Mouse (Mus musculus) kidney, adult 18-20 months (tissue): ENCODE measurements around the gene Setdb1.

Experiments
- DNase-seq: peaks from one replicate; pipeline ENCODE4 v3.0.0; 2021

Setdb1 gene

DNA sequence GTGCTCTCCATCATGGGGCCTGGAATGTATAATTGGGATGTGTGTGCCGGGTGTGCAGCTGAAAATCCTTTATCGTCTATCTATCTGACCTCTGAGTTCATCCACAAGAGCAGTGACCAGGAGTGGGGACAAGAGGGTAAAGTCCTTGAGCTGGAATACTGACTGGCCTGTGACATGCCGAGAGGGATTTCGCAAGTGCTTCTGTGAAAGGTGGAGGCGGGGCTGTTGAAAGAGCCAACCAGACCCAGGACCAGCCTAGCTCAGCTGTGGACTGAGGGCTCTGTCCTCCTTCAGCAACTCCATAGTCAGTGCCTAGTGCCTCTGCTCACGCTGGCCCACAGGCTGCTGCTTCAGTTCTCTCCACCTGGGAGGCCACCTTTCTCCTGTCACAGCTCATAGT, 38.5 kb downstream of the Setdb1 start:
- peak; percentile 80 for DNase-seq

DNA sequence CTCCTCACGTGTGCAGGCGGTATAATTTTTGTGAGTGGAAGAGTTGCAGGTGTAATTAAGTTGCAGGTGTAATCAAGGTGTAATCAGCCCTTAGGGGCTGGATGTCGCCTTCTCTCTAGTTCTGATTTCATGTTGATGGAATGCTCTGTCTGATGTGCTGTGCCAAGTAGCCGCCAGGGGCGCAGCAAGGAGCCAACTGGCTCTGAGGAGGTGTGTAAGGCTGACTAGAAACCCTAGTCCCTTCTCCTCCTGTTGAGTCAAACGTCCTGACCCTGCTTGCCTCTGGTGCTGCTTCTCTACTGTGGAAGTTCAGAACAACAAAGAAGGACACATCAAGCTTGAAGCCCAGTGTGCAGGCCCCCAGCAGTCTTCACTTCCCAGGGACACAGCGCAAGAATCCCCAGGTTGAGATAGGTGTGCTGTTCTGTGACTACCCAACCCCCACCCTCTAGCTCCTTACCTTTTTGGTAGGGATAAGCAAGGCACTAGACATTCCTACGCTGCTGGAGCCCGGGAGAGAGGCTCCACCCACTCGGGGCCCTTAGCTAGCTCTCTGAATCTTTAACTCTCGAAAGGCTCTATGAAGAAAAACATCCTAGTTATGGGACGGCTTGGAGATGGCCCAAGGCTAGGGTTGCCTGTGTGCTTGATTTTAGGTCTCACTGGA, 39.5 kb downstream of the Setdb1 start:
- DNase-seq: peak; percentile 84

DNA sequence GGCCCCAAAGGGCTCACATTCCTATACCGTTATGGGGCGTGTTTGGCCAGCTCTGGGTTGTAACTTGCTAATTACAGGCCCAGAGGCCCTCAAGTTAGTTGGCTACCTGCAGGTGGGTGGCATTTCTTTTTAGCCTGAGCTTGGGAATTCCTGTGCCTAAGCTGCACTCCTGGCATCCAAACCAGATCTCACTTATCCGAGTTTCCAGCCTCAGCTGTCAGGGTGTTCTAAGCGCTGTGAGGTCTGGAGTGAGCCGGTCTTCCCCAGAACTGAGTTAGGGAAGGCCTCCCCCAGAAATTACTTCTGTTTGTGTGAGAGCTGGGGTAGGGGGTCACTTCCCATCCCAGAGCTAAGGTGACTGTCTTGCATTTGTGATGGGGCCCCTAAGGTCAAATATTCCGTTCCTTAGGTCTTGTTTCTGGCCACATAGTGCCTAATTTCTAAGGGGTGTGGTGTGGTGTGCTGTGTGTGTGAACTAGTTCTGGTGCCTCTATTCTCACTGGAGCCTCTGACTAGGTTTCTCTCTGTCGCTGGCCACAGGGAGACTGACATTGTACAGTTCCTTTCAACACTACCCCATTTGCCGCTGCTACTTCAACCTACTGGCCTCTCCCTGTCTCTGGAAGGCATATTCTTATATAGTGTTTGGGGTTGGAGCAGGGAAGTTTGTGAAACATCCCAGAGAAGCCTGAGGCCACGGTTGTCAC, 41.0 kb downstream of the Setdb1 start:
- DNase-seq: no peak

DNA sequence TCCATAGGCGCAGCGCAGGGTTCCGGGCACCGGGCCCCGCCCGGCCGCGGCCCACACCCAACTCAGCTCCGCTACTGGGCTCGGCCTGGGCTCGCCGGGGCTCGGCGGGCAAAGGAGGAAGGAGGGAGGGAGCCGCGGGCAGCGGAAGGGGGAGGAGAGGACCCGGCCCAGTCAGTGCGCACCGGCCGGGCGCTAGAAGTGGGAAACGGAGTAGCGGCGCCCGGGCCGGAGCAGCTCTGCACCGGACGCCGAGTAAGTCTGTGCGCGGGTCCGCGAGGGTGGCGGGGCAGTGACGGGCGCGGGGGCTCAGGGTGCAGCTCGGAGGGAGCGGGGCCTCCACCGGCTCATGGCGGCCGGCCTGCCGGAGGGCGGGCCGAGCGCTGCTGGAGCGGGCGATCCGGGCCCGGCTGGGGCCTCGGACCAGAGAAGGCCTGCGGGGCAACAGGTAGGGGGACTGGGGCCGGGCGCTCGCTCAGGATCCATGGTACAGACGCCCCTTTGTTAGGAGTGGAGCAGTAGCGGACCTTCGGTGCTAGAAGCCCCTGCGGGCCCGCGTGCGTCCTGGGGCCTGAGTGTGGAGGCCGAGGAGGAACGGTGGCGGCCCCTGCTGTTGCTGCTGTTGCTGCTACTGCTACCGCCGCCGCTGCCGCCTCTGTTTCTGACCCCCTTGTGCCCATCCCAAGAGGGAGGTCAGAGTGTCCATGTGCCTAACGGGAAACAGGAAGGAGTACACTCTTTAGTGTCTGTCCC, 41.7 kb downstream of the Setdb1 start:
- DNase-seq: peak; percentile 93

DNA sequence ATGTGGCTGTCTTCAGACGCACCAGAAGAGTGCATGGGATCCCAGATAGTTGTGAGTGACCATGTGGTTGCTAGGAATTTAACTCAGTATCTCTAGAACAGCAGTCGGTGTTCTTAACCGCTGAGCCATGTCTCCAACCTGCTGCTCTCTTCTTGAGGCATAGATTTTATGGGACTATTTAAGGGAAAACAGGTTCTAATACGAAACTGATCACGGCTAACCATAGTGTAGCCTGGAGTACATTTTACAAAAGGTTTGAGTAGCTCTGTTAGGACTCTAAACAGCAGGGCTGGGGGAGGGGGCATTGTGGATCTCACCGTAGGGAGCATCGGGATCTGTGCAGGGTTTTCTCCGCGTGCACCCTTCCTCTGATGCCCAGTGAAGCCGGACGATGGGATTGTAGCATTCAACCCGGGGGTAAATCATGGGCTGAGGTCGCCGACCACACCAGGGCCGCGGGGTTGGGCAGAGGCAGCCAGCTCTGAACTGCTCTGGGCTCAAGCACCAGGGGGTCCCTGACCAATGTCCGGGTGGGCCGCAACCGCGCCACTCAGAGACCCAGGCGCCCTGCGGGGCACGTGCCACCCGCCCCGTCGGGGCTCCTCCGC, 42.4 kb downstream of the Setdb1 start, which contains the start of gene Cers2:
TSS of gene Cers2 (plus strand) at position 306 of the 608 bp plus-strand sequence.
- no peak for DNase-seq

DNA sequence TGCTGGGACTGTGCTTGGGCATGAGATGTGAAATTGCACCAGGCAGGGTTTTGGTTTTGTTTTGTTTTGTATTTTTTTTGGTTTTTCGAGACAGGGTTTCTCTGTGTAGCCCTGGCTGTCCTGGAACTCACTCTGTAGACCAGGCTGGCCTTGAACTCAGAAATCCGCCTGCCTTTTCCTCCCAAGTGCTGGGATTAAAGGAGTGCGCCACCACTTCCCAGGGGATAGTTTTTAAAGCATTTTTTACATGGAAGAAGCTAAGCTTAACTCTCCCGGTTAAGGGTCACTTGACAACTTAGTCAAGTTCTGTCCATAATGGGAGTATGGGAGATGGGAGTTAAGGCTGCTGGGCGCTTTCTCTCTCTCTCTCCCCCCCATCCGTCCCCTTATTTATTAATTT, 42.9 kb downstream of the Setdb1 start:
- DNase-seq: no peak

DNA sequence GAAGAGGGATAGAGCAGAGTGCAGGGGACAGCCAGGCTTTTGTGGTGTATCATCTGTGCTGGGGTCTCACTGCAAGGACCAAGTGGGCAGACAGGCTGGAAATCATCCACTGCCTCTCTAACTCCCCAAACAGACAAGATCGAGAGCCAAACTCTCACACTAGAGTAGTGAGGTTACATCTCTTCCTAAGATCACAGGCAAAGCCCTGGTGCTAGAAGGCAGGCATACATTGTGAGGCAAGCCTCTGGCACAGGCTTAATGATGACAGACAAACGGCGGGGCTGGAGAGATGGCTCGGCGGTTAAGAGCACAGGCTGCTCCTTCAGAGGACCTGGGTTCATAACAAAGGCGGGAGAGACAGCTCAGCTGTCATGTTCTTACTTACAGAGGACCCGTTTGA, 43.5 kb downstream of the Setdb1 start:
- DNase-seq: no peak

DNA sequence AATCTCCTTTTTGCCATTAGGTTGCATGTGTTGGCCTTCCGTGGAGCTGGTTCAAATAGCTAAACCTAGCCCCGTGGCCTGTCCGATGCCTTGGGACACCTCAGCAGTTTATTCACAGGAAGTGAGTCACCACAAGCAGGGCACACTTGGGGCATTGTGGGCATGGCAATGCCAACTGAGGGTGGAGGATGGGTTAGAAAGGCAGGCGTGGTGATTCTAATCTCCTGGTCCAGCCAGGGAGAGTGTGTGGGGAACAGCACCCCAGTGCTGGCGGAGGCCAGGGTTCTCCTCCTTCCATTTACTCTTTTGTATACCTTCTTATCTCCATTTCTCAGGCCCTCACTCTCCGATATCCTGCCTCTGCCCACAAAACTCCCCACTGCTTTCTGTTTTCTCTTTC, 44.4 kb downstream of the Setdb1 start:
- DNase-seq: no peak

DNA sequence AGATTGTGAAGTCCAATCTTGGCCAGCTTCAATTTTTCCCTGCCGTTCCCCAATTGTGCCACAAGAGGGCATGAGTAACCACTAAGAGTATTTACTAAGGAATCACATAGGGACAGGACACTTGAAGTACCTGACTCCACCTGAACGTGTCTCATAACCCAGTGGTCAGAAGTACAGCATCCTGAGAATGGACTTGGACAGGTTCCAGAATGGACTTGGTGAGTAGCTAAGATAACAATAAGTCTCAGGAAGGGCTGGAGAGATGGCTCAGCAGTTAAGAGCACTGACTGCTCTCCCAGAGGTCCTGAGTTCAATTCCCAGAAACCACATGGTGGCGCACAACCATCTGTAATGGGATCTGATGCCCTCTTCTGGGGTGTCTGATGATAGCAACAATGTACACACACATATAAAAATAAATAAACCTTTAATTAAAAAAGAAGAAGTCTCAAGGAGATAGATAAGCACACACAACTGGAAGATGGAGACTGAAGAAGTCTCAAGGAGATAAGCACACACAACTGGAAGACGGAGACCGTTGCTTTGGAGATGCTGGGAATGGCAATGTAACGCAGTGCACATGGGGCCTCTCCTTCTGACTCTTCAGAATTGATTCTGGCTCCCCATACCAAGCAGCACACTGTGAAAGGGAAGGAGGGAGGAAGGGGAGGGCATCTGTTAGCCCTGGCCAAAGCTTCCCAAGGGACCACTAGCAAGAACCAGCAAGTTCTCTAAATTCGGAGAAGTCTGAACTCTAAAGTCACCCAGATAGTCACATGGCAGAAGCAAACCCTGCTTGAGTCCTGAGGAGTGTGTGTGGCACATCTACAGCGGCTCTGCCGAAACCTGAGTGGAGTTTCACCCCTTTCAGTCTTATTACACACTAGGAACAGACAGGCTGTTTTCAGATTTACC, 45.8 kb downstream of the Setdb1 start:
- DNase-seq: peak; percentile 86

DNA sequence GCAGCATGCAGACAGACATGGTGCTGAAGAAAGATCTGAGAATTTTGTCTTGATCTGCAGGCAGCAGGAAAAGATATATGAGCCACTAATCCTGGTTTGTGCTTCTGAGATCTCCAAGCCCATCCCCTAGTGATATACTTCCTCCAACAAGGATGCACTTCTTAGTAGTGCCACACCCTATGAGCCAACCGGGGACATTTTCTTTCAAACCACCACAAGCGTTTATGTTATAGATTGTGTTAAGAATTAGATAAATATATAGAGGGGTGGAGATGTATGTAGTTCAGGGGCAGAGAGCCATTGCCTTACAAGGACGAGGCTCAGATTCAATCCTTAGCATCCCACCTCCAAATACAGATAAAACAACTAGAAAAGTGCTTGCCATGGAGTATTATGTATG, 46.5 kb downstream of the Setdb1 start:
- no peak for DNase-seq

DNA sequence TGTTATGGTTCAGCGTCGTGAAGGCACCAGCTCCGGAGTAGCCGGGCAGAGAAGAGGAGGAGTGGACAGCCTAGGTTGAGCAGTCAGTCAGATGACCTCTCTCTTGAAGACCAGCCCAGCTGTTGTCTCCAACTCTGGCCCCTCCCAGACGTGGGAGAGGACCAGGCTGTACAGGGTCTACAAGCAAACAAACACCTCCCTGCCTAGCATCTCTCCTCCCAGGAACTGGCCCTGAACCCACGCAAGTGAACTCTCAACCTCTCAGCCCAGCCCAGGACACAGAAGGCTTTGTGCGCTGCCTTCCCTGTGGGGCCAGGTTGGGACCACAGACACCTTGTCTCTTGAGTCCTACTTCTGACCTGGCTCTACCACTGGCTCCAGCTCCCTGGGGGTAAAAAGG, 49.9 kb downstream of the Setdb1 start, which contains the start of gene Anxa9:
TSS of gene Anxa9 (minus strand) at position 77 of the 400 bp plus-strand sequence.
- DNase-seq: no peak

DNA sequence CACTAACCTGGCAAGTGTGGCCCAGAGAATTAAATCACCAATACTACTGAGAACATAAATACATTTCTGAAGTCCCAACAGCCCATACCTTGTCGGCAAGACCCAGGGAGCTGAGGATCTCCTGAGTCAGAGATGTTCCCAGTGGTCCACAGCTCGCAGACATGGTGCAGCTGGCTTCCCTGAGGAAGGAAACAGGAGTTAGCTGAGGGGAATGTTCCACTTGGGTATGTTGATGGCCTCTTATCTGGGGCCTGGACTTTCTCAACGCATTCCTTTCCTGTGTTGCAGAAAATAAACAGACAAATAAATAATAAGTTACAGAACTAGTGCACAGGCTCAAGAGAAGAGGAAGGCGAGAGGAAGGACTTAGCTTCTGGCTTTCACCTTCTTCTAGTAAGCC, 50.8 kb downstream of the Setdb1 start:
- DNase-seq: no peak

DNA sequence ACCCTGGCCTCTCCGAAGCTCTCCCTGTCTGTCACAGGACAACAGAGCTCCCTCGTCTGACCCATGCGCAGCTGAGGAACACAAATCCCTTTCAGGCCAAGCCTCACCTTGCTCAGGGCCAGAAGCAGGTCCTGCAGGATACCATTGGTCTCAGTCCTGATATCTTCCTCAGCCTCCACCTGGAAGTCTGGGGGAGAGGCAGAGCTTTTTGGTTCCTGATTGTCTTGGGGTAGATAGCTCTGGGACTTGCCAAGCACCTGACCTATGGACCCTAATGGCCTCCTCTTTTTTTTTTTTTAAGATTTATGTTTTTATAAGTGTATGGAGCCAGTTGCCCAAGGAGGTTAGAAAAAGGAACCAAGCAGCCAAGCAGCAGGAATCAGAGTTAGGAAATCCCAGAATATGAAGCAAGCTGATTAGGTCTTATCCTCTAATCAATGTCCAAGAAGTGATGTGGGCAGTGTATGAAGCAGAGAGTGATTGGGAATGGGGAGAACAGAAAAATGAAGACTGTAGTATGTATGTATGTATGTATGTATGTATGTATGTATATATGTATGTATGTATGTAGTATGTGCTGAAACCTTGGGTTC, 55.7 kb downstream of the Setdb1 start:
- no peak for DNase-seq

DNA sequence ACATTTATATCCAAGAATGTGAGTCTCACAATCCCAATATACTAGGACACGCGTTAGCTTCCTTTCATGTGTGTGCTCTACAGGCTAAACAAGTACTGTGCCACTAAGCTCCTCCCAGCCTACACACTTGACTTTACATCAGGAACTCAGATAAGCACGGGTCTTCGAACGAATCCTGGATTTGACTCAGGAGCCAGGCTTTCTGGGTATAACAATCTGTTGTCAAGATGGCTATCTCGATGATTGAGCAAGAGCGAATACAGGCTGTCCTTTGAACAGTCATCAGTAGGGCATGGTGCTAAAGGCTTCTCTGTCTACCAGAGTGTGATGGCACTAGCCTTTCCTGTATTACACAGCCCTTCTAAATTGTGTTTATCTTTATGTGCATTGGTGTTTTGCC, 59.0 kb downstream of the Setdb1 start:
- DNase-seq: no peak

DNA sequence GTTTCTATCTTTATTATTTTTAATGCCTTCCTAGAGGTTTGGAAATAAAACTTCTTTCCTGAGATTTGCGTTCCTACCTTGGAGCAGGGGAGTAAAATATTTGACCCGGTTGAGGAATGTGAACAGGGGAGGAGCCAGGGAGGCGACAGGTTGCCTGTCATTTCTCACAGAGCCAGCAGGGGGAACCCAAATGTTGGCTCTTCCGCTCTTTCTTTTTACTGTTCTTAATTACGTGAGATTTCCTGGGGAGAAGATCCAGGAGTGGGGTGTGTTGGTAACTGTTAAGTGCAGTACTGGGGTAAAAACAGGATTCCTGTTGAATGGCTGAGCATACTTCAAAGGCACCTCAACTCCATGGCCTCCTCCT, 60.9 kb downstream of the Setdb1 start:
- peak; percentile 67 for DNase-seq

DNA sequence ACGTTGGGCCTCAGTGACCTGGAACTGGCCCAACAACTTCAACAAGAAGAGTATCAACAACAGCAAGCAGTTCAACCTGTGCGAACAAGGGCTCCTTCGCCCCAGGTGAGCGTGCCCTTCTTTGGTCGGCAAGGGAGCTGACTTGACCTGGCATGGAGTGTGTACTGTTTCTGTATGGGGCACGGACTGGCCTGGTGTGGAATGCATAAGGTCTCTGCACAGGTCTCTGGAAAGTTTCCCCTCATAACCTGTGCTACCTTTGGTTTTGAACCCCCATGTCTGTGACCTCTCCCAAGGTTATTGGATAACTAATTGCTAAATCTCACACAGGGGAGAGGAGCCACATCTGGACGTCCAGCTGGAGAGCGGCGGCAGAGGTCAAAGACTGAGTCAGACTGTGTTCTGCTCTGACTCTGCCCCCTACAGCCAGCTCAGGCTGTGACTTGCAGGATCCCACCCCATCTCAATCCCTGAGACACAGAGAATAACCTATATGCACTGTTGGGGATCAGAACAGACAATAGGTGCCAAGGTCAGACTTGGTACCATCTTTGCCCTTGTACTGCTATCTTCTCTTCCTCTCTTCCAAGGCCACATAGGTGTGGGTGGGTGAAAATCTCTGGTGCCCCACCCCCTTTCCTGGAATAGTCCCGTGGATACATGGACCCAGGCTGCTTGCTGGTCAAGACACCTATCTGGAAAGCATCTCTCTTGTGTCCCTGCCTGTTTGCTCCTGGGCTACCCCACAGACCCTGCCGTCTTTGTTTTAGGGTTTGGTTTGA, 61.5 kb downstream of the Setdb1 start:
- peak; percentile 74 for DNase-seq

DNA sequence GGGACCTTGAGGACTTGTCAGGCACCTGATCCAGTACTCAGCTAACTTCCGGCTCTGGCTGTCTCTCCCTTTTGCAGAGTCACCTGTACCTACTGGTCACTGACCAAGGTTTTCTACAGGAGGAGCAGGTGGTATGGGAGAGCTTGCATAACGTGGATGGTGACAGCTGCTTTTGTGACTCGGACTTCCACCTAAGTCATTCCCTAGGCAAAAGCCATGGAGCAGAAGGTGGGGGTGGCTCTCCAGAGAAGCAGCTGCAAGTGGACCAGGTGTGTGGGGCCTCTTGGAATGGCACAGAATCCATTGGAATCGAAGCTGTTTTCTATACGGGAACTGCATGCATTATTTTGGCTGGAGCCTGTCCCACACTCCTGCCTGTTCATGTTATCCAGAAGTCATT, 62.3 kb downstream of the Setdb1 start:
- DNase-seq: no peak

DNA sequence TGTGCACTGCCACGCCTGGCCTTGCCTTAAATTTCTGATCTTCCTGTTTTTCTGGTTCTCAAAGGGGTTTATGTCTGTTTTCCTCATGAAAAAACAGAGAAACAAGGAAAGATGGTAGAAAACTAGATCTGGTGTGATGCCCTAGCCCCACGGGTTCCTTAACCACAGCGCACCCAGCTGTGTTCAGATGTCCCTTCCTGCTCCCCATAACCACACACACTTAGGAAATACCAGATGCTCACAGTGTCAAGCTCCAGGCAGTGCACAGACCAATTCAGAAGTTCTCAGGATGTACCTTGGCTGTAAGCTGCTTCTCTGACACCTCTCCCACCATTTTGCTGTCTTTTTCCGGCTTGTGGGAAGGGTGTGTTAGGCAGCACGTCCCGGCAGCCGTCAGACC, 62.7 kb downstream of the Setdb1 start:
- DNase-seq: no peak

DNA sequence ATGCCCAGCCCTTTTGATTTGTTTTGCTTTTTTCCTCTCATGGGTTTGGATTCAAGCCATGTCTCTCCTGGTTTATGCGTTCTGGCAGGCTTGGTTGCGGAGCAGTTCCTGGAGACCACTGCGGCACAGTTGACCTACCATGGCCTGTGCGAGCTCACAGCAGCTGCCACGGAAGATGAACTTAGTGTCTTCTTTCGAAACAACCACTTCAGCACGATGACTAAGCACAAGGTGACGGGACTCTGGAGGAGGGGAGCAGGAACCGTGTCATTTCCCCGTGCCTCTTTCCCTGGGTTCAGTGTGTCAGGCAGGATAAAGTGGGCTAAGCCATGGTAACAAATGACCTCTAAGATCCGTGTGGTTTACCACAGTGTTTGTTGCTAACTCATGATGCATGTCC, 63.5 kb downstream of the Setdb1 start:
- DNase-seq: peak; percentile 60

DNA sequence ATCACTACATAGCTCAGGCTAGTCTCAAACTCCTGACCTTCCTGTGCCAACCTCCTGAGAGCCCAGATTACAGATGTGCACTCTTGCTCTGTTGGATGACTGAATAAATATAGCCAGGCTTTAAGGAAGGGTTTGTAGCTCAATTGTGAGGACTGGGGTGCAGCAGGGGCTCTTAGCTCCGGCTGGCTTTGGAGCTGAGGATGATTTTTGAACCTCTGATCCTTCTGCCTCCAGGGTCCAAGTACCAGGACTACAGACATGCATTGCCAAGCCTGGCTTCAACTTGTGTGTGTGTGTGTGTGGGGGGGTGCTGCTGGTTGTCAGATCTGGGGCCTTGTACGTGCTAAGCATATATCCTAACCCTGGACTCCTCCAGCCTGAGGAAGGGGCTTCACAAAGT, 64.1 kb downstream of the Setdb1 start:
- DNase-seq: no peak

DNA sequence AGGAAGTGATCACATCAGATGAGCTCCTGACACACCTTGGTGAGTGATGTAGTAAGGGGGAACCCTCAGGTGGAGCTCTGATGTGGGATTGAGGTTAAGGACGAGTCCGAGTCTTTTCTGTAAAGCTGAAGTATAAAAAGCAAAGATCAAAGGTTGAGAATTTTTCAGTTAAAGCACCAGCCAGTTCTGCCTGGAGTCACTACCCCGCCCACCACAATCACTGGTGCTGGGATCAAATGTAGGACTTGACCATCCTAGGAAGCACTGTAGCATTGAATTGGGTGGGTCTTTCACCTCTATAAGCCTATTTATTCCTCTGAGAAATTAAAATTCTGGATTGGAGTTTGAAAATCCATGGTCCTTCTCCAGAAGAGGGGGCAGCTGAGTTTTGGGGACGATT, 66.0 kb downstream of the Setdb1 start:
- DNase-seq: no peak
